Mouse (Mus musculus): ENCODE data around the gene Serinc2.

Gene Serinc2

GRCm38 (mm10) chr4:130297123-130297529, 18.1 kb upstream of the Serinc2 start:
- no peak for DNase-seq (ENCODE audit: low spot score in 2 of 2)

GRCm38 (mm10) chr4:130296243-130296965, 17.4 kb upstream of the Serinc2 start:
- DNase-seq (ENCODE audit: low spot score in 2 of 2), result no peak

- DNase-seq (ENCODE audit: low spot score in 2 of 2), result no peak
Observed at GRCm38 (mm10) chr4:130295047-130295745, 16.2 kb upstream of the Serinc2 start.

- DNase-seq (ENCODE audit: low spot score in 2 of 2), result no peak
Observed at GRCm38 (mm10) chr4:130294513-130294912, 15.5 kb upstream of the Serinc2 start.

GRCm38 (mm10) chr4:130292271-130292670, 13.3 kb upstream of the Serinc2 start:
- DNase-seq (ENCODE audit: low spot score in 2 of 2), result peak; percentile 69 to 72

GRCm38 (mm10) chr4:130289824-130290223, 10.8 kb upstream of the Serinc2 start:
- no peak for DNase-seq (ENCODE audit: low spot score in 2 of 2)

GRCm38 (mm10) chr4:130286531-130286930, 7.5 kb upstream of the Serinc2 start:
- DNase-seq (ENCODE audit: low spot score in 2 of 2), result no peak

- no peak for DNase-seq (ENCODE audit: low spot score in 2 of 2)
Observed at GRCm38 (mm10) chr4:130283826-130284225, 4.8 kb upstream of the Serinc2 start.

GRCm38 (mm10) chr4:130282856-130283255, 3.9 kb upstream of the Serinc2 start:
- no peak for DNase-seq (ENCODE audit: low spot score in 2 of 2)

- DNase-seq (ENCODE audit: low spot score in 2 of 2), result no peak
Observed at GRCm38 (mm10) chr4:130276573-130277176, 2.3 kb downstream of the Serinc2 start.

- no peak for DNase-seq (ENCODE audit: low spot score in 2 of 2)
Observed at GRCm38 (mm10) chr4:130275823-130276105, 3.2 kb downstream of the Serinc2 start.

GRCm38 (mm10) chr4:130275016-130275822, 3.8 kb downstream of the Serinc2 start:
- no peak for DNase-seq (ENCODE audit: low spot score in 2 of 2)

GRCm38 (mm10) chr4:130274346-130275015, 4.5 kb downstream of the Serinc2 start:
- no peak for DNase-seq (ENCODE audit: low spot score in 2 of 2)

- peak; percentile 60 to 74 for DNase-seq (ENCODE audit: low spot score in 2 of 2)
Observed at GRCm38 (mm10) chr4:130273698-130274345, 5.2 kb downstream of the Serinc2 start.

- DNase-seq (ENCODE audit: low spot score in 2 of 2), result peak; percentile 48 to 58
Observed at GRCm38 (mm10) chr4:130270611-130271347, 8.2 kb downstream of the Serinc2 start.

GRCm38 (mm10) chr4:130270089-130270488, 8.9 kb downstream of the Serinc2 start:
- peak; percentile 80 to 84 for DNase-seq (ENCODE audit: low spot score in 2 of 2)

GRCm38 (mm10) chr4:130268736-130269135, 10.3 kb downstream of the Serinc2 start:
- no peak for DNase-seq (ENCODE audit: low spot score in 2 of 2)

- DNase-seq (ENCODE audit: low spot score in 2 of 2), result no peak
Observed at GRCm38 (mm10) chr4:130267069-130267468, 11.9 kb downstream of the Serinc2 start.

GRCm38 (mm10) chr4:130266601-130267000, 12.4 kb downstream of the Serinc2 start:
- no peak for DNase-seq (ENCODE audit: low spot score in 2 of 2)

- DNase-seq (ENCODE audit: low spot score in 2 of 2), result peak; percentile 65 to 71
Observed at GRCm38 (mm10) chr4:130264698-130265349, 14.2 kb downstream of the Serinc2 start.

Data from frontal cortex, postnatal 36 days (tissue).